Comparison of ENCODE assay signal across 11 mouse cellular contexts in genomic region chr2:24473641-24474511, GRCm38 (mm10). TPM values are rescaled to one million over a fixed set of nuclear protein-coding genes. Genes with fewer than 3 reads are reported as not detected.
DNase-seq lines count a peak whose midpoint lies in the region; ATAC-seq lines count a peak whose summit lies in the region.
"Had no signal": no experiment of that assay in that cellular context is flagged by ENCODE, and none has a peak within 500 bp of the region (broad histone marks: within the 10 kb centered on the region; RNA-seq: fewer than 3 reads in every experiment).

No protein-coding gene starts in this region.

- no peak overlapping the region for H3K27ac ChIP-seq in forebrain, embryonic 11.5 days (ENCODE audit: low read depth, low read length)
- no peak overlapping the region for H3K27ac ChIP-seq in limb, embryonic 10.5 days
- H3K27ac ChIP-seq in neural tube, embryonic 13.5 days (replicated peaks): peak overlapping the region; percentile 84

- H3K4me1 ChIP-seq in forebrain, embryonic 11.5 days (replicated peaks; ENCODE audit: control insufficient read depth, insufficient read depth, low read length): peaks cover 3% of the 10 kb centered on the region; the same call in 1 of the 2 replicates
- H3K4me1 ChIP-seq in limb, embryonic 10.5 days: peaks cover 13% of the 10 kb centered on the region
- peaks cover 25% of the 10 kb centered on the region for H3K4me1 ChIP-seq in neural tube, embryonic 13.5 days (replicated peaks)

- under 1% methylated on average over 56 of the region's 56 CpGs for WGBS in forebrain, embryonic 11.5 days
- under 1% methylated on average over 56 of the region's 56 CpGs for WGBS in limb, embryonic 10.5 days
- under 1% methylated on average over 56 of the region's 56 CpGs for WGBS in neural tube, embryonic 13.5 days

- H3K4me3 ChIP-seq in forebrain, embryonic 11.5 days (ENCODE audit: low read depth, low read length): peak overlapping the region; percentile 24
- peak overlapping the region; percentile 41 for H3K4me3 ChIP-seq in limb, embryonic 10.5 days
- peak overlapping the region; percentile 50 for H3K4me3 ChIP-seq in neural tube, embryonic 13.5 days

- peak overlapping the region; percentile 35; the same call in 1 of the 2 replicates for H3K9ac ChIP-seq in forebrain, embryonic 11.5 days (ENCODE audit: low read length)
- H3K9ac ChIP-seq in neural tube, embryonic 13.5 days: peak overlapping the region; percentile 79

- peak overlapping the region; percentile 44 for H3K4me2 ChIP-seq in forebrain, embryonic 11.5 days (ENCODE audit: low read depth, low read length, severe bottlenecking)
- peak overlapping the region; percentile 55 for H3K4me2 ChIP-seq in neural tube, embryonic 13.5 days

- peak; percentile 25 for DNase-seq in kidney, adult 9 months
- no peak for DNase-seq in kidney, adult 18-20 months
- DNase-seq in forebrain, embryonic 11.5 days (ENCODE audit: low spot score): peak; percentile 62
- peak; percentile 60 for DNase-seq in limb, embryonic 10.5 days (ENCODE audit: low spot score)
- no peak for DNase-seq in lung, postnatal 4 days
- DNase-seq in spleen, postnatal 10 days (ENCODE audit: low spot score in 2 of 2): no peak
- no peak for DNase-seq in adrenal gland, postnatal 10 days

- peaks cover 55% of the 10 kb centered on the region for H3K27me3 ChIP-seq in forebrain, embryonic 11.5 days (ENCODE audit: control insufficient read depth, insufficient read depth, low read length)
- peaks cover 97% of the 10 kb centered on the region for H3K27me3 ChIP-seq in limb, embryonic 10.5 days (ENCODE audit: low read depth, poor library complexity, severe bottlenecking)
- H3K27me3 ChIP-seq in neural tube, embryonic 13.5 days: peaks cover 81% of the 10 kb centered on the region

- H3K36me3 ChIP-seq in forebrain, embryonic 11.5 days (ENCODE audit: control insufficient read depth, insufficient read depth, low read length): no peaks in the 10 kb centered on the region
- no peaks in the 10 kb centered on the region for H3K36me3 ChIP-seq in limb, embryonic 10.5 days
- no peaks in the 10 kb centered on the region for H3K36me3 ChIP-seq in neural tube, embryonic 13.5 days

- H3K9me3 ChIP-seq in forebrain, embryonic 11.5 days (ENCODE audit: control insufficient read depth, low read length): no peaks in the 10 kb centered on the region
- no peaks in the 10 kb centered on the region for H3K9me3 ChIP-seq in limb, embryonic 10.5 days (replicated peaks)
- no peaks in the 10 kb centered on the region for H3K9me3 ChIP-seq in neural tube, embryonic 13.5 days

- ATAC-seq in forebrain, embryonic 11.5 days (replicated peaks; ENCODE audit: low FRiP score): peak; percentile 63; the same call in 1 of the 2 replicates
- ATAC-seq in neural tube, embryonic 13.5 days (ENCODE audit: low read depth): peak; percentile 70

RNA-seq across cellular contexts. Expression of gene Pax8, which starts 1.5 kb away (rescaled TPM):
- 0.75 and 0.79 TPM in 2 replicates for polyA plus RNA-seq in forebrain, embryonic 11.5 days (2014; fragmentation: Nextera tagmentation; extraction: Ambion mirVana)
- 0.39 and 0.72 TPM in 2 replicates for polyA plus RNA-seq in limb, embryonic 10.5 days (2016; fragmentation: Nextera tagmentation; extraction: Ambion mirVana)
- polyA plus RNA-seq in neural tube, embryonic 13.5 days (2015; fragmentation: Nextera tagmentation; extraction: Ambion mirVana): 53.2 and 58.0 TPM in 2 replicates
- not detected for total RNA-seq in adrenal gland, postnatal 10 days (2021)
- total RNA-seq: layer of hippocampus, postnatal 14 days had no signal
- polyA plus RNA-seq: cortical plate, adult 2 months; spleen, adult 2 months had no signal

Comparison
In these comparisons a context has a peak if more than half of its experiments do, and no peak if none do; other contexts are left out.
1. DNase-seq: peak in kidney, adult 9 months (single experiment), forebrain, embryonic 11.5 days (single experiment) and limb, embryonic 10.5 days (single experiment); none in kidney, adult 18-20 months (single experiment), lung, postnatal 4 days (0 of 2), spleen, postnatal 10 days (0 of 2) and adrenal gland, postnatal 10 days (single experiment).
2. RNA of gene Pax8, which starts 1.5 kb away (polyA plus RNA-seq): 53.2 to 58.0 TPM in neural tube, embryonic 13.5 days; 0.75 to 0.79 TPM in forebrain, embryonic 11.5 days and 0.39 to 0.72 TPM in limb, embryonic 10.5 days; every median in the first group is over 10 times any median in the second.
3. Peak in every context shown above with its lines, with median percentiles within 50 percentile points of each other: H3K4me3 ChIP-seq.